Mouse (Mus musculus): ENCODE data around the gene Cacna1d.
A peak's percentile ranks its signal among the peaks of the same experiment; 100 is the strongest.

Gene Cacna1d

DNA sequence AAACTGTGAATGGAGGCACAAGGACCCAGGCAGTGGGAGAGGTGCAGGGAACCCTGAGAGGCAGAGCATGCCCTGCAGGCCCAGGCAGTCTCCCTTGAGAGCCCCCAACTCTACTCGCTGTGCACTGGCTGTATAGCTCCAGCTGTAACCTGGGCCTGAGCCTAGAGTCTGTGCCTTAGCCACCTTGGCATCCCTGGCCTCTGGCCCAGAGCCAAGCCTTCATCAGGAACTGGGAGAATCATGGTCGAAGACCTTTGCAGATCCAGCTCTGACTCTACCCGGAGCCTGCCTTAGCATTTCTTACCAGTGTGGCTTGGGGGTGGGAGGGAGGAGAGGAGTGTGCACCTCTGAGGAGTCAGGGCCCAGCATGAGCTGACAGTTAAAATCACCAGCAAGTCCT lies 322.4 kb downstream of the Cacna1d start:
- DNase-seq (ENCODE audit: low read depth, low spot score): no peak

DNA sequence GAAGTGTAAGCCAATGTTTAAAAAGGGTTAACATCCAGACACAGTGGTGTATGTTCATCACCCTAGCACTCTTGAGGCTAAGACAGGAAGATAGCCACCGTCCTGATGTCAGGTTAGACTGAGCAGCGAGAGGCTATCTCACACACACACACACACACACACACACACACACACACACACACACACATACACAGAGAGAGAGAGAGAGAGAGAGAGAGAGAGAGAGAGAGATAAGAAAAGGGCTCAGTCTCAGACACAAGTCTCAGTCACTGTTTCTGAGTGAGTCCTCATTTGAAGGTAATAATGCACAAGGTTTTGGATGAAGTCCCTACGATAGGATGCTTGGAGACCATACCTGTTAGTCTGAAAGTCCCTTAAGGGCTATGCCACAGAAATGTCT lies 322.9 kb downstream of the Cacna1d start:
- DNase-seq (ENCODE audit: low read depth, low spot score): no peak

DNA sequence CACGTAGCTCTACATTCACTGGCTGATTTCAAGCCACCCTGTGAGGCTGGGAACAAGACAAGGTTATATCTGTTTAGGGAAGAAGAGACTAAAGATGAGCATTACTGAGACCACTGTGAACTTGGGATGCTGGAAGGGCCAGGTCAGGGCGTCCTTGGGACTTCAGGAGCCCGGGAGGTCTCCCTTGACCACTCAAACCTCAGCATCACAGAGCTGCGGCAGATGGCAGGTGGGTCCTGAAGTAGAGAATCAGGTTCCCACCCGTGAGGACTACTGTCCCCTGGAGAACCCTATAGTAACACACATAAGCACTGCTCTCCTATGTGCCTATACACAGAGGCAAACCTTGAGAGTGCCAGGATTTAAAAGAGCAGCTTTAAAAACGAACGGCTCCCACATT lies 323.6 kb downstream of the Cacna1d start:
- DNase-seq (ENCODE audit: low read depth, low spot score): no peak

- no peak for DNase-seq (ENCODE audit: low read depth, low spot score)
These were observed 325.2 kb downstream of the Cacna1d start for GRCm38 (mm10) chr14:30166036-30166435.

DNA sequence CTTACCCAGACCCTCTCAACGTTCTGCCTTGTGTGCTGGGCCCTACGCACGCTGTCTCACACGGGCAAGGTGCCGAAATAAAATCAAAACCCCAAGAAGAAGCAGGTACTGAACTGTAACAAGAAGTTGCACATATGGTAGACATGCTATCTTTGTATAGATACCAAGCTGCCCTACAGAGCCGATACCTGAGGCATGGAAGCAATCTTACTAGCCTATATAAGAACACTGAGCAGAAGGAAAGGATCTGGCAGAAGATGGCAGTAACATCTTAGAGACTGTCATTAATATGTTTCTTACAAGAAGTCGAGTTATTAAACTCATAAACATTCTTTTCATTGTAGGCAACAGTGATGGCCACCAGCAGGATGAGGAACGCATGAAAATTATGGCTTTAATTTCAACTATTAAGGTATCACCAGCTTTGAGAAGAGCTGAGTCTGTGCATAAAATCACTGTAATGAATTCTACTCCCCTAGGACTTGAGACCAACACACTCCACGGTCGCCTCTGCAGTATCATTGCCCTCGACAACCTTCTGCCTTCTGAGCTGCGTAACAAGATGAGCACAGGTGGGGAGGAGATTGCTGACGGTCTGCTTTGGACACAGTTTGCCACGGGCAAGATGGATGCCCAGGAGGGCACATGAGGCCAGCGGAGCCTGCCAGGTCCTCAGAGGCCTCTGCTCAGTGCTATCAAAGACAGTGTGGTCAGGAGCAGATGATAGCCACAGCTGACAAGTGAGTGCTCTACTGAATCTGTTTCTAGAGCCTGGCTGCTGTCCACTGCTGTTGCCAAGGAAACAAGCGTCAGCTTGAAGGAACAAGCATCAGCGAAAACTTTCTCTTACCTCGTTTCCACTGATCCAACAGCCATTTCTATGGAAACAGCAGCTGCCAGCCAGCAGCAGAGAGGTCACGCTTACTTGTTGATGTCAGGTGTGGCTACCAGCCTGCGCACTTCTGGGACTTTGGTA lies 327.2 kb downstream of the Cacna1d start:
- DNase-seq (ENCODE audit: low read depth, low spot score): no peak

GRCm38 (mm10) chr14:30147774-30148173 lies 343.5 kb downstream of the Cacna1d start:
- no peak for DNase-seq (ENCODE audit: low read depth, low spot score)

DNA sequence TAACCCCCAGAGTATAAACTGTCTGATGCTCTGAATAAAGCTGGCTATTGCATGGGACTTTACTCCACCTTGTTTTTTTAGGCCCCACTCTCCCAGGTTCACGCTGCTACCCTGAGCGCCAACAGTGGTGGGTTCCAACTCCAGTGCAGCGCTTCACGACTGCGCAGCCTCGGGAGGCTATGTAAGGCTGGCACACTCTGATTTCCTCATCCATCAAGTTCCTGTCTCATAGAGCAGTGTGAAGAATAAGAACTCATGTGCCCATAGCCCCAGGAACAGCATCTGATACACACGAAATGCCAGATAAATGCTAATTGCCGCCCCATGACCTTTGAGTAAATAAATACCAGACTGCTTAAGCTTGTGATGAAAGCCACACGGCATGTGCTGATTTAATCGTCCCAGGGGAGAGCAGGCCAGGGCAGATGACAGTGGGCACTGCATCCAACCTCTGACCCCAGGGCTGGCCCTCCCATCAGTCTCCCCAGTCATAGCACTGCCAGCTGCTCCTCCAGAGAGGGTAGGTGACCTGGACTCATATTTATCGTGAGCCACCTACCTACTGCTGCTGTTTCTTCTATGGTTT lies 352.8 kb downstream of the Cacna1d start:
- no peak for DNase-seq (ENCODE audit: low read depth, low spot score)

DNA sequence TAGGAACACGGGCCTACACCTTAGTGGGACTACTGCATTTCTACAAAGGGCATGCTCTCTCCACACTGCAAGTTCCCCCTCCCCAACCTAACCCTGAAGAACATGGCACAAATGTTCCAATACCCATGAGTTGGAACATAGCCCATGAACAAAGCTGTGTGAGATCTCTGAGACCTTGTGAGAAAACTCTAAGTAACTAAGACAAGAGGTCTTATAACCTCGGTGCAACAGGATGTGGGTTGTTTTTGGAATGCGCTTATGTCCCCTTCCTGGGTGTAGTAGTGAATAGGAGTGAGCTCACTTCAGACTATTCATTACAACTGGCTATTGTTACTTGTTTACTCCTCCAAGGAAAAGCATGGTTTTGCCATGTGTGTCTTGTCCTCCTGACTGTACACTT lies 353.3 kb downstream of the Cacna1d start:
- no peak for DNase-seq (ENCODE audit: low read depth, low spot score)

- DNase-seq (ENCODE audit: low read depth, low spot score): peak; percentile 94
These were observed 354.3 kb downstream of the Cacna1d start for GRCm38 (mm10) chr14:30136965-30137364.

DNA sequence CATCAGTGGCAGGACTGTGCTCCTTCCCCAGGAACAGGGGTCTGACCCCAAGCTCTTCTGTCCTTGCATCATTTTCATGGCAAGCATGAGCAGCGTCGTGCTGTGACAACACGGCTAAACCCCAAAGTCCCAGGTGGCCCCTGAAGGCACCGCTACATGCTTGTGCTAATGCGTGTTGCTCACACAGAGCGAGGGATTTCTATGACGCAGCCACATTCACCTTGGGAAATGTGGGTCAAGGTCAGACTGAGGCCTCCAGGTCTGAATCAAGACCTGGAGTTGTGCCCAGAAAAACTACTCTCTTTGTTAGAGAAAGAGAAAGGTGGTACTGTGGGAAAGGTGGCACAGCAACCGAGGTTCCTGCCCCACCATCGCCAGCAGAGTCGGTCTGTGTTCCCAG lies 355.9 kb downstream of the Cacna1d start:
- DNase-seq (ENCODE audit: low read depth, low spot score): no peak

DNA sequence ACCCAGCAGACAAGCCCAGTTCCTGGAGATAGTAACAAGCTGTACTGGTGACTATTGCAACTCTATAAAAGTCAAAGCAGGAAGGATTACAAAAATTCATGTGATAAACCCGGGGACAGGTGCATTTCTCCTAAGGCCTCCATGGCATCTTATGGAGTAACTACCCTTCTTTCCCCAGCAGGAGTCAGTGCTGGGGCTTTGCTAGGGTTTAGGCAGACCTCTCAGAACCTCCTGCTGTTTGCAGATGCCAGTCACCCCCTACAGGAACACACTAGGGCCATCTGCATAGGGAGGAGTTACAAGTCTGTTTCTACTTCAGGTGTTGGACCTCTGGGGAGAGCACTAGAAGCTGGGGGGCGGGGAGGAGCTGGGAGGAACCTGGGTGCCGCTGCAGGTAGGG lies 357.6 kb downstream of the Cacna1d start:
- peak; percentile 39 for DNase-seq (ENCODE audit: low read depth, low spot score)

DNA sequence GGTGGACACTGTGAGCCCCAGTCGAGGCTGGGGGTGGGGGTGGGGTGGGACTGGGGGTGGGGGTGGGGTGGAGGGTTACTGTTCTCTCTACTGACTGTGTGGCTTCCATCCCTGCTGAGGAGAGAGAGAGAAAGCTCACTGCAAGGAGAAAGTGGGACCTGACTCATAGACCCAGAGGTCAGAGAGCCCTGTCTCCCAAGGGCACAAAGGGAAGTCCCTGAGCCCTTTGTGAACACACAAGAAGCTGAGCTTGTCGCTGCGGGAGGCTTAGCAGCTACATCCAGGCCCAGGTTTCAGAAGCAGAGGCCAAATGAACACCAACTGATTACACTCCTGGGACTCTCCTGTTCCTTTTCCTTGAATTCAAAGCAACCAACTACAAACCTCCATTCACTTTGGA lies 360.0 kb downstream of the Cacna1d start:
- DNase-seq (ENCODE audit: low read depth, low spot score): no peak

- DNase-seq (ENCODE audit: low read depth, low spot score): no peak
These were observed 361.2 kb downstream of the Cacna1d start for GRCm38 (mm10) chr14:30130092-30130491.

DNA sequence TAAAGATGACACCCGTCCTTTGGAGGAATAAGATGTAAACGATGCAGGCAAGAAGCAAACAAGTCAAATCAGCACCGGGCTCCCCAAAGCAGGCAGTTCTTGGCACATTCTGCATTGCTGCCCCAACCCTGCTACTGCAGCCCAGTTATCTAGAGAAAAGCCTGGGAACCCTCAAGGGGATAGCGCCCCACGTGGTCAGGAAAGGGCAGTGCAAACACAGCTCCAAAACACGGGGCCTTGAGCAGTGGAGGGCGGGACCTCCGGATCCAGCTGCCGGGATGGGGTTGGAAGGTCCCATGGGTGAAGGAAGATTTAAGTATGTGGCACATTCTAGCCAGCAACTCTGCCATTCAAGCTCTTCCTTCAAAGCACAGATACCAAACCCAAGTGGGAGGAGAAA lies 361.9 kb downstream of the Cacna1d start:
- DNase-seq (ENCODE audit: low read depth, low spot score): peak; percentile 63

GRCm38 (mm10) chr14:30124951-30125690 lies 366.1 kb downstream of the Cacna1d start:
- peak; percentile 17 for DNase-seq (ENCODE audit: low read depth, low spot score)

DNA sequence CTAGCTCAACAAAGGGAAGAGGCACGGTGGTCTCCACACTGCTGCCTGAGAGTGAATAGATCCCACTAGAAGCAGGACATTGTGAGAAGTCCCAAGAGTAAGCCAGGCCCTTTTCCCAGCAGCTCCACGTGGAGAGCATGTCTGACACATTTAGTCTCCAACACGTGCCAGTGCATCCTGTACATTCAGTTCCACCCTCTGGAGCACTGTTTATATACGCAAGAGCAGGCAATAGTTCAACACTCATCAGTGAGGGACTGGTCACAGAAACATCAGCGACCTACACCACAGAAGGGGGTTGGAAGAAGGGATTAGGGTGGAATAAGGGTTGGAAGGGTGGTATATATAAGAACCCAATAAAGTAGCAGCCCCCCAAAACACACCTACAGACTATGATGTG lies 371.2 kb downstream of the Cacna1d start:
- no peak for DNase-seq (ENCODE audit: low read depth, low spot score)

DNA sequence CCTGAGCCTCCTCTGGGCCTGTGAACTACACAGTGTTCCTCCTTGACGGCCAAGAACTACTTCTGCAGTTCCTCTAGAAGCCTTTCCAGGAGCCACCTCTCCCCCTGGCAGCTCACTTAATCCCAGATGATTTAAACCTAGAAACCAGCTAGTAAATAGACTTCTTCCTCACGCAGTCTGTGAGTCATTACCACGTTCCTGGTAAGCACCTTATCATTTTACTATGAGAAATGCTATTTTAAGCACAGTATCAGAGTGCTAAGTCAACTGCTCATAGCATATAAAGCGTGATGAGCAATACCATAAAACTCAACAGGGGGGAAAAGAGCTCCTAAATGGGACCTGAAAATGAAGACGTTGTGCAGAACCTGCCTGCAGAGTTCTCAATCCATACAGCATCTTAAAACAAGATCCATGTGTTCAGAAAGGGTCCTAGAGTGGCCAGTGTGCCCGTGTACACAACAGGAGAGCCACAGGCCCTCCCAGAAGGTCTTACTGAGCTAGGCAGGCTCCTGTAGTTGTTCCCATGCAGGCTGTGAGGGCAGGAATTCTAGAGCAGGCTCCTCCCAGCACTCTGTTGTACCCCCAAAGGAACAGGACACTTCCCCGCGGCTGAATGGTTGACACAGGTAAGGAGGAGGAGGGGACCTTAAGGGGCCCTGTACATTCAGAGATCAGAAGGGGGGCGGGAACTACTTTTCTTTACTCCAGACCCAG lies 377.7 kb downstream of the Cacna1d start:
- no peak for DNase-seq (ENCODE audit: low read depth, low spot score)

DNA sequence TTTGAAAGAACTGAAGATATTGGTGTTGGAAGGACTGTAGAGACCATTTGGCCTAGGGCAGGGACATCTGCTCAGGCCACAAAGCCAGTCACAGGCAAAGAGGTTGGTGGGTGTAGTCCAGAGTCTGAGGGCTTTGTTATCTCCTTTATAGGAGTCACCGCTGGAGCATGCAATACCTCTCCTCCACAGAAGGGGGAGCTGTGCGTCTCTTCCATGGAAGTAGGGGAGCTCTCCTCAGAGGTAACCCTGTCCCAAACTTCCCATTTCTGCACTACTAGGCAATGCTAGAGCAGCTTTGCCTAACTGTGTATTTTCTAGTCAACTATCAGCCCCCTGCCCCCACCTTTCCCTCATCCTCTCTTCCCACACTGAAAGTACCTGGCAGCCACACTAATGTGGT lies 382.2 kb downstream of the Cacna1d start:
- peak; percentile 60 for DNase-seq (ENCODE audit: low read depth, low spot score)

DNA sequence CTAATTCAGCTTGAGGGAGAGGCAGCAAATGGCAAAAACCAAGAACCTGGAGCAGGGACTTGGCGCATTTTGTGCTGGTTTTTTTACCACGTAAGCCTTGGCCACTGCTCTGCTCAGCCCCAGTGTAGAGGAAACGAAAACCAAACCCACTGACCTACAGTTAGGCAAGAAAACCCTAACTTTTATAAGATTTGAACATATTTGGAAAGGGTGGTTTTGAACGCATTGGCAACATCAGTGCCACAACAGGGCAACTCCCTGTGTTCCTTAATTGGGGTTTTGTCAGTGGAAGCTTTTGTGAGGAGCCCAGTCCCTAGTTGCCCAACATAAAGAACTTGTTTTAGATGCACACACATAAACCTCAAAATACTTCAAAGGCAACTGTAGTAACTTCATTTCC lies 384.7 kb downstream of the Cacna1d start:
- no peak for DNase-seq (ENCODE audit: low read depth, low spot score)

GRCm38 (mm10) chr14:30105551-30105950 lies 385.7 kb downstream of the Cacna1d start:
- no peak for DNase-seq (ENCODE audit: low read depth, low spot score)

DNA sequence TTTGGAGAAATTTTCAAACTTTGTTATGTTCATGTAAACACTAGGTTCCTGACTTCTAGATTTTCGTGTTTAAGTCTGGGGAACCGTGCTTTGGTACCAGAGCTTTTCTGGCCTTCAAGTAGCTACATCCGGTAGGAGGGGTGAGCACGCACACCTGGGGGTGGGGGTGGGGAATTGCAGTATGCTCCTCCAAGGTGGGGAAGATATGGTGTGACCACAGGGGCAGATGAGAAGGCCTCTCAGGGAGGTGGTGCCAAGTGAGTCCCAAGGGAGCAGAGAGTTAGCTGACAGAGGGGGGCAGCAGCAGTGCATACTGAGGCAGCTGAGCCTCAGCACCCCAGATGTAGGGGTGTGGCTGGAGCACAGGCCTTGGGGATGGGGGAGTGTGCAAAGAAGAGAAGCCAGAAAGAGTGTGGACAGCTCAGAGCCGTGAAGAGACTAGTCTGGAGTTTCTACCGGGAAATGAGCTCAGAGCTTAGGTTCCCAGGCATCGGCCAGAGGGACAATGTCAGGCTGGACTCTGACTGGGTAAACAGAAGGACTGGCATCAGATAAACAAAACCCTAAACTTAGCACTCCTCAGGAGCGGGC lies 387.2 kb downstream of the Cacna1d start:
- peak; percentile 55 for DNase-seq (ENCODE audit: low read depth, low spot score)

Data from A20 (cell line).